Mouse (Mus musculus) embryonic stem cell, embryonic (primary cell): Measurements from ENCODE around the gene Dot1l.

Source experiments
- CTCF ChIA-PET, 4 experiments: fragments of 300-600 bp in 2 of 4; fragments of 350-600 bp in 2 of 4; sonication (Branson Sonifier 250); formaldehyde crosslinking; loops; one replicate each; lab custom pipeline; 2022; ENCODE audit warnings: inconsistent platforms in 2 of 4; lab: Charles Lee
- POLR2A ChIA-PET, 4 experiments: fragments of 300-600 bp in 2 of 4; fragments of 350-600 bp in 2 of 4; sonication (Branson Sonifier 250); formaldehyde crosslinking; loops; one replicate each; lab custom pipeline; 2022; ENCODE audit warnings: antibody characterized with exemption in 4 of 4, inconsistent platforms in 1 of 4; lab: Charles Lee

Dot1l gene

GRCm38 (mm10) chr10:80821991-80822390 is 67.0 kb downstream of the Dot1l start:
- ChIA-PET POLR2A (interaction anchor here in 3 of 4 experiments (0.6 to 1.9 kb wide), 6 partner anchors 9 to 146 kb away, joined by 3 to 7 read pairs (median 3); no protein-coding TSS in a partner anchor), CTCF (interaction anchor here in 2 of 4 experiments (0.5 to 2.5 kb wide), 5 partner anchors 9 to 298 kb away, joined by 3 to 10 read pairs (median 3); no protein-coding TSS in a partner anchor)

DNA sequence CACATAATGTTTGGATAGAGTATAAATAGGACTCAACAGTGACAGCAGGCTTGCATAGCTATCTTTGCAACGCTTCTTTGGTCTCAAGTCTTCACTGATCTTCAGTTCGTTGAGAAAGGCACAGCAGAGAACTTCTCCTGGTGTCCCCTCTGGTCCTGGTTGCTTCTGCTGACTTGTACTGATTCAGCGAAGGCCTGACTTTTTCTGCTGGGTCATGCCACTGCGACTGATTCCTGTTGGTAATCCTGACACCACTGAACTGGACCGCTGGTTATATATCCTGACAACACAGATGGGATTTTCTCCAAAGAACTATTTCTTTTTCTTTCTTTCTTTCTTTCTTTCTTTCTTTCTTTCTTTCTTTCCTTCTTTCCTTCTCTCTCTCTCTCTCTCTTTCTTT is 67.5 kb downstream of the Dot1l start:
- ChIA-PET POLR2A (interaction anchor here in 3 of 4 experiments (0.6 to 1.9 kb wide), 7 partner anchors 9 to 714 kb away, joined by 3 to 7 read pairs (median 3); no protein-coding TSS in a partner anchor), CTCF (interaction anchor here in 3 of 4 experiments (0.6 to 2.5 kb wide), 9 partner anchors 9 to 172 kb away, joined by 3 to 10 read pairs (median 3); no protein-coding TSS in a partner anchor)

DNA sequence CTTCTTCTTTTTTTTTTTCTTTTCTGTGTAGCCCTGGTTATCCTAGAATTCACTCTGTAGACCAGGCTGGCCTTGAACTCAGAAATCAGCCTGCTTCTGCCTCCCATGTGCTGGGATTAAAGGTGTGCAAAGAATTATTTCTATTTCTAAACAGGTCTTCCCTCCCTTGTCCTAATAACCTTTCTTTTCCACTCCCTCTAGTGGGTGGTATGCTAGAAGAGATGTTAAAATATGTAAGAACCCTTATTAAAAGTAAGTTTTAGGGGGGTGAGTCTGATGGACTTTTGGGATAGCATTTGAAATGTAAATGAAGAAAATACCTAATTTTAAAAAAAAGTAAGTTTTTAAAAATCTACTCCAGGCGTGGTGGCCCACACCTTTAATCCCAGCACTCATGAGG is 68.3 kb downstream of the Dot1l start:
- CTCF ChIA-PET = interaction anchor here in 2 of 4 experiments (0.6 to 0.9 kb wide), 3 partner anchors 18 to 25 kb away, joined by 3 to 4 read pairs (median 3); no protein-coding TSS in a partner anchor
- POLR2A ChIA-PET = interaction anchor here in 1 of 4 experiments (1.4 to 2.8 kb wide), 3 partner anchors 14 to 147 kb away, joined by 3 to 16 read pairs (median 10); no protein-coding TSS in a partner anchor

DNA sequence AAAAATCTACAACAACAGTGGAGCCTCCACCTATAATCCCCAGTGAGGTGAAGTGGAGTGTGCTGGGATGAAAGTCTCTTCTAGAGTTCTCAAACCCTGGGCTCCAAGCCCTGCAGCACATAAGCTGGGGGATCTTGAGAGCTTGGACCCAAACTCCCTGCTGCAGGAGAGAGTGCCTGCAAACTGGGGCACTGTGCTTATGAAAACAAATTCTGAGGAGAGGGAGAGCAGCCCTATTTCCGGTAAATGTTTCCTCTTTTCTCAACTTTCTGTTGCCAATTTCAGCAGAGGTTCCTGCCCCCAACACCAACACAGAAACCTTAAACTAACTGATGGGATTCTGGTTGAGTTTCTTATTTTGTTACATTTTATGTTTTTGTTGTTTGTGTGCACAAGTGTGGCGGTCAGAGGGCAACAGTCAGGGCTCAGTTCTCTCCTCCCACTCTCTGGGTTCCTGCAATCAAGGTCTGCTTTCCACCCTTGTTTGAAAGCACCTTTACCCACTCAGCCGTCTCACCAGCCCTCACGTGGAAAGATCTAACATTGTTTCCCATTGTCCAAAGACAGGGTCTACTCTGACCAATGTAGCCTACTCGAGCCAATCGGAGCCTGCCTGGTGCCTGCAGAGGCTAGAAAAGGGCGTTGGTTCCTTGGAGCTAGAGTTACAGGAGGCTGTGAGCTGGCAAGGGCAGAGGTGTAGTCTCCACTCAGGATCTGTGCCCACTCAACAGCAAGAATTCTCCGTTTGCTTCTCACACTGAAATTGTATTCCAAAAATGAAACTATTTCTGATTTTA is 69.0 kb downstream of the Dot1l start:
- POLR2A ChIA-PET = interaction anchor here in 3 of 4 experiments (0.6 to 2.8 kb wide), 11 partner anchors 12 to 425 kb away, joined by 3 to 16 read pairs (median 4); partner anchors contain the start of genes Gadd45b (in 1 of the 3), Mbd3 (in 1 of the 3), Plekhj1 (in 1 of the 3) and Sf3a2 (in 1 of the 3)
- CTCF ChIA-PET = interaction anchor here in 3 of 4 experiments (0.6 to 1.8 kb wide), 7 partner anchors 9 to 57 kb away, joined by 3 to 7 read pairs (median 3); no protein-coding TSS in a partner anchor

DNA sequence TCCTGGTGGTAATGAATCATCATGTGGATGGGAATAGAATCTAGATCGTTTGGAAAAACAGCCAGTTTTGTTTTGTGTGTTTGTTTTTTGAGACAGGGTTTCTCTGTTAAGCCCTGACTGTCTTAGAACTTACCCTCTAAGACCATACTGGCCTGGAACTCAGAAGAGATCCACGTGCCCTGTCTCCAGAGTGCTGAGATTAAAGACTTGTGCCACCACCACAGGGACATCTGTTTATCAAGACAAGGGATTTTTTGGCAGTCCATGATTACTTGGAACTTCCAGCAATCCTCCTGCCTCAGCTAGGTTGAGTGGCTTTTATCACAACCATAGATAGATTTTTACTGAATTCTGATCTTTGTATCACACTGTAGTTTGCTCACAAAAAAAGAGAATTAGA is 69.8 kb downstream of the Dot1l start:
- POLR2A ChIA-PET = interaction anchor here in 3 of 4 experiments (0.6 to 2.8 kb wide), 15 partner anchors 11 to 425 kb away, joined by 3 to 16 read pairs (median 4); partner anchors contain the start of genes Gadd45b (in 1 of the 3), Lsm7 (in 1 of the 3), Mbd3 (in 1 of the 3) and Plekhj1 (in 1 of the 3)
- CTCF ChIA-PET = interaction anchor here in 3 of 4 experiments (0.6 to 1.8 kb wide), 6 partner anchors 10 to 57 kb away, joined by 3 to 7 read pairs (median 4); no protein-coding TSS in a partner anchor

GRCm38 (mm10) chr10:80826151-80827062 is 71.4 kb downstream of the Dot1l start, which contains the start of gene Oaz1:
TSS of gene Oaz1 (plus strand) at chr10:80826656.
- ChIA-PET POLR2A (interaction anchor here in 3 of 4 experiments (0.7 to 6.5 kb wide), 27 partner anchors 9 to 256 kb away, joined by 3 to 99 read pairs (median 5); partner anchors contain the start of genes Amh (in 2 of the 3), Gadd45b (in 2 of the 3), Lingo3 (in 2 of the 3) and Lsm7 (in 2 of the 3)), CTCF (no interaction called here)

DNA sequence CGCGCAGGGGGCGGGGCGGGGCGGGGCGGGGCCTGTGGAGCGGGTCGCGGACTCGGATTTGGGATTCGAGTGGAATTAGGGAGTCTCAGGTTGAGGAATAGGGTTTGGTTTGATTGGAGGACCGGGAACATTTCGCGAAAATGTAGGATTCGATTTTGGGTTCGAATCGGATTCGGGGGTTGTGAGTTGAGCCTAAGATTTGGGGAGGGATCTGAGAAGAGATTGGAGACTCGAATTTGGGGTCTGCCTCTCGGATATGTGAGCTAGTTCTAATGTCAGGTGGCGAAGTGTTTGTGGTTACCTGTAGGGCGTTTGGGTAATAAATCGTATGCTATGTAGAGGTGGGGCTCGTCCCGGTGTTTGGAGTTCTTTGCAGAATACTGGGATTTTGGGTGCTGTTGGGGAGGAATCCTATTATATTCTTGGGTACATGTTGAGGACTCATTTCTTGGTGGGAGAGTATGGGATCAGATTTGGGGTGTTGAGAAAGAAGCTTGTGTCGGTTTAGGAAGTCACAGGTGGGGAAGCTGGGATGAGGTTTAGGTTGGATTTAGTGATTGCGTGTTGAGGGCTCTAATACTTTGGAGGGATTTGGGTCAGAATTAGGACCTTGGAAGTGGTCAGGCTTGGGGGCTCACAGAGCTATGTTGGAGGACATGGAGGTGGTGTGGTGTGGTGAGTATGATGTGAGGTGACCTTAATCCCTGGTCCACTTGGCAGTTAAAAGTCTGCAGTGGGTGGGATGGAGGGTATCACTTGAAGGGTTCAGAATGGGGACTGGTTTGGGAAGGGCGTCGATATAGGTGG is 72.3 kb downstream of the Dot1l start:
- POLR2A ChIA-PET = interaction anchor here (0.6 to 6.5 kb wide), 49 partner anchors 8 to 255 kb away, joined by 3 to 99 read pairs (median 4); partner anchors contain the start of genes Amh (in 2 of the 4), Gadd45b (in 2 of the 4), Lingo3 (in 2 of the 4) and Lsm7 (in 2 of the 4)
- CTCF ChIA-PET = interaction anchor here in 1 of 4 experiments (0.6 to 0.8 kb wide), 2 partner anchors 54 to 660 kb away, joined by 9 to 12 read pairs; no protein-coding TSS in a partner anchor

DNA sequence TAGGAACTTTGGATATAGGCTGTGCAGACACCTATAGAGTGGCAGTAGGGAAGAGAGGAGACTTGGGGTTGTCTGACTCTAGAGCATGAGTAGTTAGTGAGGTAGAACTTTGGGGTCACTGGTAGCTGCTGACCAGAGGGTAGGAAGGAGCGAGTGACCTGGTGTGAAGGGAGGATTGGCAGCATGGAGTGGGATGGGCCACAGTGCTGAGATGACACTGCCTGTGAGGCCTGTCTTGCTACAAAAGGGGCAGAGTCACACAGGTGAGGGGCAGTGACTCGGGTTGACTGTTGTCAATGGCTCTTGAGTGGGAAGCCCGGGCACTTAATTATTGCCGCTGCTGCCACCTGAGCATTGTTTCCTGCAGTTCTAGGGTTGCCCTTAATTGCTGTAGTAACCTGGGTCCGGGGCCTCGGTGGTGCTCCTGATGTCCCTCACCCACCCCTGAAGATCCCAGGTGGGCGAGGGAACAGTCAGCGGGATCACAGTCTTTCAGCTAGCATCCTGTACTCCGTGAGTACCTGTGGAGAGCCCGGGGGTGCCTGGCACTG is 72.9 kb downstream of the Dot1l start:
- CTCF ChIA-PET = interaction anchor here in 2 of 4 experiments (0.6 to 1.5 kb wide), 3 partner anchors 53 to 661 kb away, joined by 4 to 12 read pairs (median 9); no protein-coding TSS in a partner anchor
- POLR2A ChIA-PET = interaction anchor here in 3 of 4 experiments (0.6 to 6.5 kb wide), 49 partner anchors 8 to 241 kb away, joined by 3 to 99 read pairs (median 4); partner anchors contain the start of genes Amh (in 2 of the 3), Gadd45b (in 2 of the 3), Lingo3 (in 2 of the 3) and Lsm7 (in 2 of the 3)

DNA sequence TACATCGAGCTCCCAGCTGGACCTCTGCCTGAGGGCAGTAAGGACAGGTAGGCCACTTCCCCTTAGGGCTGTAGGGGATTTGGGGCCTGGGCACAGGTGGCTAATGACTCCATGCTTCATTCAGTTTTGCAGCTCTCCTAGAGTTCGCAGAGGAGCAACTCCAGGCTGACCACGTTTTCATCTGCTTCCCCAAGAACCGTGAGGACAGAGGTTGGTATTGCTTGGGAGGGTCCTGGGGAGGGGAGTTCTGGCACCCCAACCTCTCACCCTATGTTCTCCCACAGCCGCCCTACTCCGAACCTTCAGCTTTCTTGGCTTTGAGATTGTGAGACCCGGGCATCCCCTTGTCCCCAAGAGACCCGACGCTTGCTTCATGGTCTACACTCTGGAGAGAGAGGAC is 73.6 kb downstream of the Dot1l start:
- POLR2A ChIA-PET = interaction anchor here in 3 of 4 experiments (0.5 to 6.5 kb wide), 31 partner anchors 8 to 525 kb away, joined by 3 to 99 read pairs (median 5); partner anchors contain the start of genes Amh (in 2 of the 3), Lingo3 (in 2 of the 3), Abhd17a (in 1 of the 3) and Ap3d1 (in 1 of the 3)
- CTCF ChIA-PET = interaction anchor here in 1 of 4 experiments (1.1 to 1.5 kb wide), 2 partner anchors 53 to 190 kb away, joined by 3 to 4 read pairs; no protein-coding TSS in a partner anchor

GRCm38 (mm10) chr10:80829359-80830278 is 74.6 kb downstream of the Dot1l start:
- POLR2A ChIA-PET = interaction anchor here (0.5 to 6.5 kb wide), 56 partner anchors 7 to 526 kb away, joined by 3 to 99 read pairs (median 4); partner anchors contain the start of genes Amh (in 2 of the 4), Gadd45b (in 2 of the 4), Lingo3 (in 2 of the 4) and Lsm7 (in 2 of the 4)

DNA sequence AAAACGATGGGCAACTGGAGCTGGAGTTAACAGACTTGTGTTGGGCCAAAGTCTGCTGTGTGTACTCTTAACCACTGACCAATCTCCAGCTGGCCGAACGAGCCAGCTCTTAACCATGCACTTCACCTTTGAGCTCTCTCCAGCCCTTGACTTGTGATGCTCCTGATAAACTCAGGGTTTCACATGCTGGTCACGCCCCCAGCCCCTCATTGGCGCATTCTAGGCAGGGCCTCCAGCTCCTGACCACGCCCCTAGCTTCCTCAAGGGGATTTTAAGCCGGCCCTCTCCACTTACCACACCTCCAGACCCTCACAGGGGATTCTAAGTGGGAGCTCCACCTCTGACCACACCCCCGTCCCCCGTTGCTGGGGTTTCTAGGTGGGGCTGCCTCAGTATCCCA is 76.1 kb downstream of the Dot1l start:
- CTCF ChIA-PET = interaction anchor here (0.5 to 2.7 kb wide), 27 partner anchors 9 to 251 kb away, joined by 3 to 19 read pairs (median 4); partner anchors contain the start of gene Csnk1g2 (in 1 of the 4)
- POLR2A ChIA-PET = interaction anchor here (0.5 to 6.5 kb wide), 121 partner anchors 9 to 1302 kb away, joined by 3 to 99 read pairs (median 4); partner anchors contain the start of genes Gadd45b (in 3 of the 4), Lsm7 (in 3 of the 4), Map2k2 (in 3 of the 4) and Sppl2b (in 3 of the 4)

More at GRCm38 (mm10) chr10:80829359-80830278, 74.6 kb downstream of the Dot1l start:
- CTCF ChIA-PET = interaction anchor here in 1 of 4 experiments (1.1 to 2.2 kb wide), 3 partner anchors 51 to 189 kb away, joined by 3 to 15 read pairs (median 4); no protein-coding TSS in a partner anchor

GRCm38 (mm10) chr10:80832818-80833217 is 77.8 kb downstream of the Dot1l start:
- POLR2A ChIA-PET = interaction anchor here in 3 of 4 experiments (0.6 to 6.5 kb wide), 14 partner anchors 10 to 295 kb away, joined by 3 to 99 read pairs (median 7); partner anchors contain the start of genes Gadd45b (in 3 of the 3), Amh (in 2 of the 3), Atp8b3 (in 2 of the 3) and Abhd17a (in 1 of the 3)
- CTCF ChIA-PET = interaction anchor here in 3 of 4 experiments (0.6 to 2.7 kb wide), 4 partner anchors 27 to 49 kb away, joined by 3 to 19 read pairs (median 4); no protein-coding TSS in a partner anchor

- CTCF ChIA-PET = interaction anchor here (0.6 to 3.7 kb wide), 5 partner anchors 30 to 1067 kb away, joined by 3 to 17 read pairs (median 5); partner anchors contain the start of gene Amh (in 1 of the 4)
These were observed 80.6 kb downstream of the Dot1l start for GRCm38 (mm10) chr10:80835617-80836016.

More at GRCm38 (mm10) chr10:80835617-80836016, 80.6 kb downstream of the Dot1l start:
- POLR2A ChIA-PET = interaction anchor here (0.5 to 3.7 kb wide), 23 partner anchors 8 to 518 kb away, joined by 3 to 15 read pairs (median 3); partner anchors contain the start of genes Gadd45b (in 2 of the 4), Sppl2b (in 2 of the 4), Lingo3 (in 1 of the 4) and Slc39a3 (in 1 of the 4)
